Mouse (Mus musculus) MEL (cell line): ENCODE measurements around the gene Fermt2.
"Not testable (repeated sequence)": the region's sequence is repeated elsewhere in the genome, so short reads cannot be mapped to it uniquely, and the experiment has no call there.

Source experiments
- CTCF ChIP-seq, 3 experiments: IDR thresholded peaks in 2 of 3; conservative IDR thresholded peaks in 1 of 3; 2 replicates each; pipeline ENCODE4 v1.5.1; 2011 to 2012; ENCODE audit warnings: low read length in 3 of 3, low read depth in 2 of 3, mild to moderate bottlenecking in 2 of 3, improper control_type of control experiment in 1 of 3, inconsistent platforms in 1 of 3, mixed read lengths in 1 of 3, moderate library complexity in 1 of 3; ENCODE audit not compliant: control insufficient read depth in 1 of 3, insufficient read depth in 1 of 3, poor library complexity in 1 of 3, severe bottlenecking in 1 of 3
- E2F4 ChIP-seq: IDR thresholded peaks from 2 replicates; pipeline ENCODE4 v1.6.1; 2011; ENCODE audit warnings: low read depth, low read length, improper control_type of control experiment, borderline replicate concordance
- ELF1 ChIP-seq: IDR thresholded peaks from 2 replicates; pipeline ENCODE4 v1.6.1; 2014; ENCODE audit warnings: low read depth, mild to moderate bottlenecking, inconsistent platforms, low read length, improper control_type of control experiment, moderate library complexity
- GABPA ChIP-seq: IDR thresholded peaks from 2 replicates; pipeline ENCODE4 v1.6.1; 2012; ENCODE audit warnings: low read depth, mild to moderate bottlenecking, inconsistent platforms, low read length, improper control_type of control experiment, moderate library complexity
- GATA1 ChIP-seq: IDR thresholded peaks from 2 replicates; pipeline ENCODE4 v1.6.1; 2011; ENCODE audit warnings: low read depth, low read length, improper control_type of control experiment
- KAT2A ChIP-seq: conservative IDR thresholded peaks from 2 replicates; pipeline ENCODE4 v1.6.1; 2012; ENCODE audit warnings: low read depth, low read length, improper control_type of control experiment, inconsistent platforms
- POLR2A ChIP-seq, 2 experiments: IDR thresholded peaks; 2 replicates each; pipeline ENCODE4 v1.6.1; 2011 to 2012; ENCODE audit warnings: low read length in 2 of 2, mild to moderate bottlenecking in 2 of 2, control low read depth in 1 of 2, improper control_type of control experiment in 1 of 2, low read depth in 1 of 2, moderate library complexity in 1 of 2; ENCODE audit not compliant: control insufficient read depth in 1 of 2, insufficient read depth in 1 of 2, poor library complexity in 1 of 2
- TAL1 ChIP-seq: IDR thresholded peaks from 2 replicates; pipeline ENCODE4 v1.6.1; 2012; ENCODE audit warnings: mild to moderate bottlenecking, inconsistent platforms, low read length, moderate library complexity, mixed read lengths
- TCF12 ChIP-seq: IDR thresholded peaks from 2 replicates; pipeline ENCODE4 v1.6.1; 2014; ENCODE audit warnings: low read depth, mild to moderate bottlenecking, inconsistent platforms, low read length, improper control_type of control experiment, moderate library complexity
- USF2 ChIP-seq, 2 experiments: IDR thresholded peaks; 2 replicates each; pipeline ENCODE4 v1.6.1; 2011 to 2012; ENCODE audit warnings: improper control_type of control experiment in 2 of 2, low read length in 2 of 2, borderline replicate concordance in 1 of 2, inconsistent platforms in 1 of 2, low read depth in 1 of 2, mild to moderate bottlenecking in 1 of 2; ENCODE audit not compliant: insufficient read depth in 1 of 2
- ZNF384 ChIP-seq: IDR thresholded peaks from 2 replicates; pipeline ENCODE4 v1.6.1; 2012; ENCODE audit warnings: low read depth, mild to moderate bottlenecking, inconsistent platforms, low read length, improper control_type of control experiment

GRCm38 (mm10) chr14:45483361-45483760 lies 46.6 kb downstream of the Fermt2 start:
- TF ChIP-seq USF2 (IDR thresholded peaks at IDR 0.05; ENCODE audit: borderline replicate concordance in 1 of 2, insufficient read depth in 1 of 2, low read depth in 1 of 2, low read length in 2 of 2); POLR2A (IDR thresholded peaks at IDR 0.05; ENCODE audit: control insufficient read depth in 1 of 2, insufficient read depth in 1 of 2, low read depth in 1 of 2, low read length in 2 of 2, poor library complexity in 1 of 2); CTCF (IDR thresholded peaks at IDR 0.05 in 2 of 3, conservative IDR thresholded peaks at IDR 0.05 in 1 of 3; ENCODE audit: control insufficient read depth in 1 of 3, insufficient read depth in 1 of 3, low read depth in 2 of 3, low read length in 3 of 3, poor library complexity in 1 of 3, severe bottlenecking in 1 of 3); TCF12; ZNF384; TAL1; ELF1; GABPA; E2F4; GATA1; KAT2A: not testable (repeated sequence)
